Mouse (Mus musculus) hindbrain, embryonic 16.5 days (tissue): ENCODE results near the gene Tmem44. TPM values are rescaled to one million over a fixed set of nuclear protein-coding genes. Genes with fewer than 3 reads are reported as not detected.

Source experiments
- ATAC-seq: fragments of 200-750 bp; cut with Nextera tagmentation; 2 replicates; pipeline ENCODE4 v1.8.0; 2017; ENCODE audit warnings: moderate TSS enrichment, moderate library complexity
- H3K27ac ChIP-seq: fragments of 300-500 bp; sonication (generic); 2 replicates; pipeline ENCODE4 v1.5.1; 2014; ENCODE audit warnings: low read depth, mild to moderate bottlenecking, control low read depth, low read length, moderate library complexity
- H3K27me3 ChIP-seq: fragments of 300-500 bp; sonication (generic); replicated peaks from 2 replicates; pipeline ENCODE4 v1.6.1; 2014; ENCODE audit warnings: low read length; ENCODE audit not compliant: control insufficient read depth, insufficient read depth
- H3K36me3 ChIP-seq: fragments of 300-500 bp; sonication (generic); 2 replicates; pipeline ENCODE4 v1.6.1; 2014; ENCODE audit warnings: mild to moderate bottlenecking, low read length, moderate library complexity, mixed read lengths; ENCODE audit not compliant: control insufficient read depth, insufficient read depth
- H3K4me1 ChIP-seq: fragments of 300-500 bp; sonication (generic); 2 replicates; pipeline ENCODE4 v1.6.1; 2014; ENCODE audit warnings: low read depth, low read length; ENCODE audit not compliant: control insufficient read depth, insufficient read depth
- H3K4me2 ChIP-seq: fragments of 300-500 bp; sonication (generic); 2 replicates; pipeline ENCODE4 v1.6.1; 2014; ENCODE audit warnings: mild to moderate bottlenecking, low read length, control low read depth, moderate library complexity
- H3K4me3 ChIP-seq: fragments of 300-500 bp; sonication (generic); 2 replicates; pipeline ENCODE4 v1.5.1; 2014; ENCODE audit warnings: mild to moderate bottlenecking, low read length, control low read depth, moderate library complexity
- H3K9ac ChIP-seq: fragments of 300-500 bp; sonication (generic); 2 replicates; pipeline ENCODE4 v1.6.1; 2014; ENCODE audit warnings: low read depth, mild to moderate bottlenecking, control low read depth, low read length, moderate library complexity
- H3K9me3 ChIP-seq: fragments of 300-500 bp; sonication (generic); 2 replicates; pipeline ENCODE4 v1.6.1; 2014; ENCODE audit warnings: mild to moderate bottlenecking, low read length, moderate library complexity; ENCODE audit not compliant: control insufficient read depth
- WGBS: fragments of 180-500 bp; shearing (Covaris S2); extraction: QIAGEN DNeasy Blood & Tissue Kit; methylation state at CpG from one replicate; pipeline ENCODE4 v1.1.7; 2014; 5-methylcytosine and 5-hydroxymethylcytosine counted together
- polyA plus RNA-seq: library from polyadenylated mRNA; unstranded; fragments of >200 nt; fragmentation: Nextera tagmentation; extraction: Ambion mirVana; gene quantifications from 2 replicates; pipeline ENCODE4 v1.2.1, GENCODE M21; 2015

Gene Tmem44
- polyA plus RNA-seq, 1 experiment from 2014 or later = 67.5 TPM

- no peaks in the 10 kb centered on the region for H3K27me3 ChIP-seq
- H3K4me1 ChIP-seq = no peaks in the 10 kb centered on the region
- peaks cover 15% of the 10 kb centered on the region for H3K36me3 ChIP-seq
- ATAC-seq = no peak
- no peak overlapping the region for H3K4me3 ChIP-seq
- no peaks in the 10 kb centered on the region for H3K9me3 ChIP-seq
- H3K9ac ChIP-seq = no peak overlapping the region
- no peak overlapping the region for H3K27ac ChIP-seq
- no peak overlapping the region for H3K4me2 ChIP-seq
- WGBS = 84% methylated on average over 6 of the region's 6 CpGs
These were observed 7.8 kb downstream of the Tmem44 start for GRCm38 (mm10) chr16:30542826-30543225.

- no peaks in the 10 kb centered on the region for H3K4me1 ChIP-seq
- 69% methylated on average over 20 of the region's 20 CpGs for WGBS
- peak; percentile 43 for ATAC-seq
- no peak overlapping the region; the same call in 1 of the 2 replicates for H3K4me2 ChIP-seq
- H3K9me3 ChIP-seq = no peaks in the 10 kb centered on the region
- no peak overlapping the region for H3K27ac ChIP-seq
- no peak overlapping the region for H3K9ac ChIP-seq
- H3K36me3 ChIP-seq = peaks cover 11% of the 10 kb centered on the region
- H3K4me3 ChIP-seq = no peak overlapping the region
- H3K27me3 ChIP-seq = no peaks in the 10 kb centered on the region
These were observed 10.3 kb downstream of the Tmem44 start for GRCm38 (mm10) chr16:30540107-30541001.

- Histone ChIP-seq H3K4me1 (no peaks in the 10 kb centered on the region), H3K9ac (no peak overlapping the region), H3K27me3 (no peaks in the 10 kb centered on the region), H3K27ac (no peak overlapping the region), H3K4me2 (no peak overlapping the region), H3K36me3 (peaks cover 9% of the 10 kb centered on the region), H3K4me3 (no peak overlapping the region), H3K9me3 (no peaks in the 10 kb centered on the region)
- no peak for ATAC-seq
- 24% methylated on average over 10 of the region's 10 CpGs for WGBS
These were observed 11.2 kb downstream of the Tmem44 start for GRCm38 (mm10) chr16:30539433-30539832.

- no peaks in the 10 kb centered on the region for H3K9me3 ChIP-seq
- H3K4me3 ChIP-seq = no peak overlapping the region
- no peak overlapping the region for H3K4me2 ChIP-seq
- H3K27ac ChIP-seq = no peak overlapping the region
- peaks cover 3% of the 10 kb centered on the region; the same call in 1 of the 2 replicates for H3K36me3 ChIP-seq
- no peak overlapping the region for H3K9ac ChIP-seq
- no peaks in the 10 kb centered on the region for H3K27me3 ChIP-seq
- H3K4me1 ChIP-seq = no peaks in the 10 kb centered on the region; the same call in 1 of the 2 replicates
- ATAC-seq = no peak
- 93% methylated on average over 1 of the region's 1 CpGs for WGBS
These were observed 15.6 kb downstream of the Tmem44 start for GRCm38 (mm10) chr16:30535075-30535474.

- Histone ChIP-seq H3K36me3 (peaks cover 7% of the 10 kb centered on the region), H3K4me3 (no peak overlapping the region), H3K9me3 (no peaks in the 10 kb centered on the region), H3K4me1 (no peaks in the 10 kb centered on the region; the same call in 1 of the 2 replicates), H3K9ac (no peak overlapping the region), H3K4me2 (no peak overlapping the region), H3K27me3 (no peaks in the 10 kb centered on the region), H3K27ac (no peak overlapping the region)
- ATAC-seq = no peak
- 72% methylated on average over 4 of the region's 4 CpGs for WGBS
These were observed 17.1 kb downstream of the Tmem44 start for GRCm38 (mm10) chr16:30533592-30533991.

GRCm38 (mm10) chr16:30532929-30533328, 17.7 kb downstream of the Tmem44 start:
- Histone ChIP-seq H3K4me2 (no peak overlapping the region), H3K4me3 (no peak overlapping the region), H3K36me3 (peaks cover 9% of the 10 kb centered on the region; the same call in 1 of the 2 replicates), H3K27me3 (no peaks in the 10 kb centered on the region), H3K27ac (no peak overlapping the region), H3K4me1 (no peaks in the 10 kb centered on the region; the same call in 1 of the 2 replicates), H3K9me3 (no peaks in the 10 kb centered on the region), H3K9ac (no peak overlapping the region)
- no peak for ATAC-seq
- 68% methylated on average over 1 of the region's 1 CpGs for WGBS

- Histone ChIP-seq H3K9ac (no peak overlapping the region), H3K27me3 (no peaks in the 10 kb centered on the region), H3K9me3 (no peaks in the 10 kb centered on the region), H3K4me1 (no peaks in the 10 kb centered on the region; the same call in 1 of the 2 replicates), H3K4me2 (no peak overlapping the region), H3K4me3 (no peak overlapping the region), H3K36me3 (peaks cover 11% of the 10 kb centered on the region; the same call in 1 of the 2 replicates), H3K27ac (no peak overlapping the region)
- peak; percentile 54; the same call in 1 of the 2 replicates for ATAC-seq
- WGBS = 29% methylated on average over 20 of the region's 20 CpGs
These were observed 18.8 kb downstream of the Tmem44 start for GRCm38 (mm10) chr16:30531761-30532406.

GRCm38 (mm10) chr16:30530815-30531214, 19.8 kb downstream of the Tmem44 start:
- 55% methylated on average over 4 of the region's 4 CpGs for WGBS
- Histone ChIP-seq H3K4me2 (no peak overlapping the region), H3K4me1 (no peaks in the 10 kb centered on the region; the same call in 1 of the 2 replicates), H3K9me3 (no peaks in the 10 kb centered on the region), H3K27ac (no peak overlapping the region), H3K36me3 (peaks cover 11% of the 10 kb centered on the region; the same call in 1 of the 2 replicates), H3K27me3 (no peaks in the 10 kb centered on the region), H3K4me3 (no peak overlapping the region), H3K9ac (no peak overlapping the region)
- ATAC-seq = no peak

- no peak for ATAC-seq
- WGBS = 84% methylated on average over 8 of the region's 8 CpGs
- no peak overlapping the region for H3K4me2 ChIP-seq
- no peaks in the 10 kb centered on the region for H3K9me3 ChIP-seq
- H3K27ac ChIP-seq = no peak overlapping the region
- no peaks in the 10 kb centered on the region for H3K27me3 ChIP-seq
- no peak overlapping the region for H3K9ac ChIP-seq
- H3K4me1 ChIP-seq = no peaks in the 10 kb centered on the region; the same call in 1 of the 2 replicates
- H3K36me3 ChIP-seq = peaks cover 17% of the 10 kb centered on the region
- no peak overlapping the region for H3K4me3 ChIP-seq
These were observed 22.3 kb downstream of the Tmem44 start for GRCm38 (mm10) chr16:30528386-30528785.
